Mouse (Mus musculus): ENCODE results near the gene Myl3.

Gene Myl3

GRCm38 (mm10) chr9:110741711-110742294, at the start of gene Myl3:
TSS of gene Myl3 (plus strand) at chr9:110741861.
- DNase-seq, result no peak

GRCm38 (mm10) chr9:110695165-110695755, 46.4 kb upstream of the Myl3 start:
- DNase-seq, result no peak

GRCm38 (mm10) chr9:110696427-110696826, 45.2 kb upstream of the Myl3 start:
- DNase-seq, result no peak

- no peak for DNase-seq
Observed at GRCm38 (mm10) chr9:110697465-110697864, 44.2 kb upstream of the Myl3 start.

- DNase-seq, result no peak
Observed at GRCm38 (mm10) chr9:110699574-110699973, 42.1 kb upstream of the Myl3 start.

GRCm38 (mm10) chr9:110701114-110702032, 40.3 kb upstream of the Myl3 start:
- no peak for DNase-seq

GRCm38 (mm10) chr9:110702848-110703247, 38.8 kb upstream of the Myl3 start:
- no peak for DNase-seq

GRCm38 (mm10) chr9:110703951-110704350, 37.7 kb upstream of the Myl3 start:
- DNase-seq, result no peak

GRCm38 (mm10) chr9:110706784-110707183, 34.9 kb upstream of the Myl3 start:
- no peak for DNase-seq

GRCm38 (mm10) chr9:110709640-110710258, 31.9 kb upstream of the Myl3 start:
- peak; percentile 67 for DNase-seq

GRCm38 (mm10) chr9:110711532-110711931, 30.1 kb upstream of the Myl3 start:
- no peak for DNase-seq

- no peak for DNase-seq
Observed at GRCm38 (mm10) chr9:110711996-110712395, 29.7 kb upstream of the Myl3 start.

- DNase-seq, result no peak
Observed at GRCm38 (mm10) chr9:110712545-110712944, 29.1 kb upstream of the Myl3 start.

- DNase-seq, result no peak
Observed at GRCm38 (mm10) chr9:110713389-110713788, 28.3 kb upstream of the Myl3 start.

- no peak for DNase-seq
Observed at GRCm38 (mm10) chr9:110715426-110715825, 26.2 kb upstream of the Myl3 start.

GRCm38 (mm10) chr9:110716775-110717174, 24.9 kb upstream of the Myl3 start:
- DNase-seq, result peak; percentile 70

GRCm38 (mm10) chr9:110718071-110718470, 23.6 kb upstream of the Myl3 start:
- no peak for DNase-seq

- DNase-seq, result no peak
Observed at GRCm38 (mm10) chr9:110718810-110719209, 22.9 kb upstream of the Myl3 start.

GRCm38 (mm10) chr9:110719977-110720376, 21.7 kb upstream of the Myl3 start:
- no peak for DNase-seq

GRCm38 (mm10) chr9:110722060-110722459, 19.6 kb upstream of the Myl3 start:
- DNase-seq, result no peak

- DNase-seq, result peak; percentile 51
Observed at GRCm38 (mm10) chr9:110725721-110726135, 15.9 kb upstream of the Myl3 start.

- DNase-seq, result peak; percentile 42
Observed at GRCm38 (mm10) chr9:110726867-110727266, 14.8 kb upstream of the Myl3 start.

- DNase-seq, result peak; percentile 57
Observed at GRCm38 (mm10) chr9:110729841-110730240, 11.8 kb upstream of the Myl3 start.
